Mouse (Mus musculus) ES-E14 (cell line): ENCODE results near the gene Polr1d. TPM values are rescaled to one million over a fixed set of nuclear protein-coding genes. Genes with fewer than 3 reads are reported as not detected.

Source experiments
- DNase-seq: peaks from one replicate; pipeline ENCODE4 v3.0.0-alpha.2; 2013; ENCODE audit warnings: low read depth, low spot score
- H3K27ac ChIP-seq: 2 replicates; pipeline ENCODE4 v1.5.1; 2012; ENCODE audit warnings: low read depth, mild to moderate bottlenecking, low read length, moderate library complexity, mixed read lengths; ENCODE audit not compliant: poor library complexity, insufficient read depth, severe bottlenecking
- H3K36me3 ChIP-seq: 2 replicates; pipeline ENCODE4 v1.6.1; 2012; ENCODE audit warnings: mild to moderate bottlenecking, low read length, moderate library complexity, mixed read lengths; ENCODE audit not compliant: control insufficient read depth, poor library complexity, insufficient read depth, severe bottlenecking
- H3K4me1 ChIP-seq, 2 experiments: fragments of 150-350 bp in 1 of 2; sonication (generic) in 1 of 2; 2 replicates each; pipeline ENCODE4 v1.6.1; 2012; ENCODE audit warnings: low read length in 2 of 2, mild to moderate bottlenecking in 1 of 2, mixed read lengths in 1 of 2; ENCODE audit not compliant: control insufficient read depth in 2 of 2, insufficient read depth in 2 of 2, poor library complexity in 1 of 2
- H3K4me3 ChIP-seq, 2 experiments: fragments of 150-350 bp in 1 of 2; sonication (generic) in 1 of 2; 2 replicates each; pipeline ENCODE4 v1.5.1; 2012; ENCODE audit warnings: low read length in 2 of 2, low read depth in 1 of 2, mild to moderate bottlenecking in 1 of 2, mixed read lengths in 1 of 2; ENCODE audit not compliant: insufficient read depth in 1 of 2, poor library complexity in 1 of 2, severe bottlenecking in 1 of 2
- H3K9ac ChIP-seq: 2 replicates; pipeline ENCODE4 v1.6.1; 2012; ENCODE audit warnings: low read depth, mild to moderate bottlenecking, low read length, mixed read lengths; ENCODE audit not compliant: poor library complexity, insufficient read depth, severe bottlenecking
- H3K9me3 ChIP-seq: fragments of 150-350 bp; sonication (generic); 2 replicates; pipeline ENCODE4 v1.6.1; 2012; ENCODE audit warnings: low read depth, mild to moderate bottlenecking, low read length; ENCODE audit not compliant: control insufficient read depth, insufficient read depth
- CHD2 ChIP-seq: IDR thresholded peaks from 2 replicates; pipeline ENCODE4 v1.6.1; 2014; ENCODE audit warnings: mild to moderate bottlenecking, low read depth, low read length, inconsistent platforms
- HCFC1 ChIP-seq: IDR thresholded peaks from 2 replicates; pipeline ENCODE4 v1.6.1; 2012; ENCODE audit warnings: low read length, inconsistent platforms, borderline replicate concordance; ENCODE audit not compliant: insufficient read depth
- MAFK ChIP-seq: IDR thresholded peaks from 2 replicates; pipeline ENCODE4 v1.6.1; 2014; ENCODE audit warnings: mild to moderate bottlenecking, low read depth, low read length, inconsistent platforms; ENCODE audit not compliant: insufficient read depth
- ZC3H11A ChIP-seq: IDR thresholded peaks from 2 replicates; pipeline ENCODE4 v1.6.1; 2012; ENCODE audit warnings: low read depth, mild to moderate bottlenecking, inconsistent platforms, low read length, borderline replicate concordance
- ZNF384 ChIP-seq: IDR thresholded peaks from 2 replicates; pipeline ENCODE4 v1.6.1; 2012; ENCODE audit warnings: low read depth, low read length, inconsistent platforms
- in situ Hi-C, 2 experiments: fragments of 600-800 bp; cut with MboI; formaldehyde crosslinking; loops; one replicate each; pipeline ENCODE4 v1.15.1; 2025; ENCODE audit warnings: low sequenced_read_pairs in 2 of 2, inconsistent platforms in 1 of 2; ENCODE audit not compliant: unreplicated experiment in 2 of 2
- total RNA-seq: library from RNA; depleted of rRNA; stranded (reverse); fragments of 300-350 nt; gene quantifications from 2 replicates; pipeline ENCODE4 v1.2.3, GENCODE M21; 2012

Gene Polr1d
- total RNA-seq, 1 experiment, result 160 TPM

- H3K36me3 ChIP-seq, result no peaks in the 10 kb centered on the region; the same call in 1 of the 2 replicates
- H3K4me3 ChIP-seq, result no peak overlapping the region
- no peaks in the 10 kb centered on the region for H3K9me3 ChIP-seq
- no peak overlapping the region for H3K27ac ChIP-seq
- no peak for DNase-seq
- no peaks in the 10 kb centered on the region; a peak in 1 of 4 replicates for H3K4me1 ChIP-seq
- in situ Hi-C loops, result no loop called here
- TF ChIP-seq MAFK (no peak), CHD2 (no peak), HCFC1 (no peak), ZNF384 (no peak), ZC3H11A (no peak)
- H3K9ac ChIP-seq, result no peak overlapping the region
Observed at GRCm38 (mm10) chr5:147049544-147050209, 27.2 kb upstream of the Polr1d start.

GRCm38 (mm10) chr5:147050816-147051499 is 25.9 kb upstream of the Polr1d start:
- Histone ChIP-seq H3K36me3 (no peaks in the 10 kb centered on the region; the same call in 1 of the 2 replicates), H3K4me1 (peaks cover 0 to 2% of the 10 kb centered on the region in 2 experiments; a peak in 1 of 4 replicates), H3K4me3 (no peak overlapping the region), H3K9ac (no peak overlapping the region), H3K9me3 (no peaks in the 10 kb centered on the region), H3K27ac (no peak overlapping the region)
- no peak for TF ChIP-seq ZC3H11A
- in situ Hi-C loops, result no loop called here
- DNase-seq, result no peak

GRCm38 (mm10) chr5:147051500-147052308 is 25.1 kb upstream of the Polr1d start:
- H3K27ac ChIP-seq, result no peak overlapping the region
- H3K4me3 ChIP-seq, result no peak overlapping the region
- in situ Hi-C loops, result no loop called here
- no peaks in the 10 kb centered on the region for H3K9me3 ChIP-seq
- no peak for TF ChIP-seq MAFK
- TF ChIP-seq HCFC1, result no peak
- H3K36me3 ChIP-seq, result no peaks in the 10 kb centered on the region; the same call in 1 of the 2 replicates
- no peak overlapping the region for H3K9ac ChIP-seq
- DNase-seq, result no peak
- 0 out of 4 replicates have a peak, but pooled peaks cover 0 to 2% of the 10 kb centered on the region in 2 experiments for H3K4me1 ChIP-seq

GRCm38 (mm10) chr5:147052309-147052558 is 24.6 kb upstream of the Polr1d start:
- Histone ChIP-seq H3K4me1 (0 out of 4 replicates have a peak, but pooled peaks cover 0 to 2% of the 10 kb centered on the region in 2 experiments), H3K4me3 (no peak overlapping the region), H3K9me3 (no peaks in the 10 kb centered on the region), H3K36me3 (no peaks in the 10 kb centered on the region; the same call in 1 of the 2 replicates), H3K9ac (no peak overlapping the region), H3K27ac (no peak overlapping the region)
- no peak for DNase-seq
- in situ Hi-C loops, result no loop called here
- TF ChIP-seq HCFC1 (no peak), ZC3H11A (no peak), MAFK (no peak), ZNF384 (no peak), CHD2 (no peak)
